Comparison of ENCODE assay signal across 13 mouse cellular contexts in the genomic region with DNA sequence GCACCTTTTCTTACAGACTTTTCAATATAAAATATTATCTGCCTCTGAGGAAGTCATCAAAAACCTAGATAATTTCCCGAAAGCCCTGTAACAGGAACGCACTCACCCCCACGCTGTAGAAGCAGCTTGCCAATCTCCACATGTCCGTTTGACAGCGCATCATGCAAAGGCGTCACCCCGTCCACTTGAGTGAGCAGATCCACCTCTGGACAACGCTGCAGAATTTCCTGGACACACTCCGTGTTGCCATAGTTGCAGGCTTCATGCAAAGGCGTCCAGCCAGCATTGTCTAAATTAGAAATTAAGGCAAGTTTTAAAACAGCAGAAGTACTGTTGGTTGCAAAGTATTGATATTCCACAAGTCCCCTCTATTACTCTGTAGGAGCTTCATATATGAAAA.
DNase-seq lines count a peak whose midpoint lies in the region; ATAC-seq lines count a peak whose summit lies in the region.
"Had no signal": no experiment of that assay in that cellular context is flagged by ENCODE, and none has a peak within 500 bp of the region (broad histone marks: within the 10 kb centered on the region; RNA-seq: fewer than 3 reads in every experiment).

No protein-coding gene starts in this region.

- H3K27ac ChIP-seq in neural tube, embryonic 11.5 days (ENCODE audit: low read depth, low read length) = no peak overlapping the region
- H3K27ac ChIP-seq in neural tube, embryonic 15.5 days (replicated peaks) = no peak overlapping the region
- no peak overlapping the region; the same call in 1 of the 2 replicates for H3K27ac ChIP-seq in hindbrain, embryonic 15.5 days (replicated peaks)
- H3K27ac ChIP-seq: embryonic facial prominence, embryonic 13.5 days; limb, embryonic 15.5 days; neural tube, embryonic 13.5 days had no signal

- DNase-seq in cerebellum, postnatal 25 days = peak; percentile 15 to 16
- DNase-seq in neural tube, embryonic 11.5 days (ENCODE audit: low spot score) = peak; percentile 17
- DNase-seq in retina, postnatal 1 day = peak; percentile 78
- DNase-seq in kidney, adult 11 months = no peak
- DNase-seq in yolk sac, embryonic 10.5 days (ENCODE audit: low spot score) = no peak

- H3K4me2 ChIP-seq in neural tube, embryonic 11.5 days (ENCODE audit: low read depth) = no peak overlapping the region
- H3K4me2 ChIP-seq in neural tube, embryonic 15.5 days = no peak overlapping the region
- H3K4me2 ChIP-seq in hindbrain, embryonic 15.5 days = peak overlapping the region; percentile 21; the same call in 1 of the 2 replicates
- H3K4me2 ChIP-seq: embryonic facial prominence, embryonic 13.5 days; limb, embryonic 15.5 days; neural tube, embryonic 13.5 days had no signal

- no peaks in the 10 kb centered on the region for H3K27me3 ChIP-seq in neural tube, embryonic 11.5 days (ENCODE audit: control insufficient read depth, insufficient read depth, low read length)
- no peaks in the 10 kb centered on the region for H3K27me3 ChIP-seq in neural tube, embryonic 15.5 days (replicated peaks)
- H3K27me3 ChIP-seq in hindbrain, embryonic 15.5 days = no peaks in the 10 kb centered on the region
- H3K27me3 ChIP-seq: embryonic facial prominence, embryonic 13.5 days; limb, embryonic 15.5 days; neural tube, embryonic 13.5 days had no signal

- no peaks in the 10 kb centered on the region for H3K9me3 ChIP-seq in neural tube, embryonic 11.5 days (ENCODE audit: control insufficient read depth, low read length)
- H3K9me3 ChIP-seq in neural tube, embryonic 15.5 days (replicated peaks) = no peaks in the 10 kb centered on the region
- H3K9me3 ChIP-seq in hindbrain, embryonic 15.5 days = no peaks in the 10 kb centered on the region
- H3K9me3 ChIP-seq: embryonic facial prominence, embryonic 13.5 days; G1E; limb, embryonic 15.5 days; neural tube, embryonic 13.5 days had no signal

- H3K9ac ChIP-seq in neural tube, embryonic 11.5 days (ENCODE audit: low read length) = no peak overlapping the region
- no peak overlapping the region for H3K9ac ChIP-seq in neural tube, embryonic 15.5 days (replicated peaks)
- no peak overlapping the region for H3K9ac ChIP-seq in hindbrain, embryonic 15.5 days
- H3K9ac ChIP-seq: embryonic facial prominence, embryonic 13.5 days; limb, embryonic 15.5 days; neural tube, embryonic 13.5 days had no signal

- no peak for ATAC-seq in cerebellum, adult (ENCODE audit: insufficient number of reproducible peaks, low FRiP score, low TSS enrichment)
- 0 out of 2 replicates have a peak, but pooled peaks have one; percentile 12 for ATAC-seq in neural tube, embryonic 11.5 days (ENCODE audit: insufficient read depth, low FRiP score, low TSS enrichment)
- ATAC-seq in neural tube, embryonic 15.5 days (ENCODE audit: low FRiP score) = no peak
- ATAC-seq in hindbrain, embryonic 15.5 days (ENCODE audit: low FRiP score, low read depth) = peak; percentile 68; the same call in 1 of the 2 replicates
- ATAC-seq: activated CD4-positive, CD25-positive, alpha-beta regulatory T cell, adult 4 months had no signal

- no peaks in the 10 kb centered on the region for H3K36me3 ChIP-seq in neural tube, embryonic 11.5 days (ENCODE audit: control insufficient read depth, insufficient read depth, low read length)
- H3K36me3 ChIP-seq in neural tube, embryonic 15.5 days = 0 out of 2 replicates have a peak, but pooled peaks cover 2% of the 10 kb centered on the region
- no peaks in the 10 kb centered on the region for H3K36me3 ChIP-seq in hindbrain, embryonic 15.5 days
- H3K36me3 ChIP-seq: limb, embryonic 15.5 days; neural tube, embryonic 13.5 days had no signal

- no peak overlapping the region for H3K4me3 ChIP-seq in neural tube, embryonic 11.5 days (ENCODE audit: low read depth, low read length)
- no peak overlapping the region for H3K4me3 ChIP-seq in neural tube, embryonic 15.5 days (replicated peaks)
- no peak overlapping the region; the same call in 1 of the 2 replicates for H3K4me3 ChIP-seq in hindbrain, embryonic 15.5 days
- H3K4me3 ChIP-seq: embryonic facial prominence, embryonic 13.5 days; limb, embryonic 15.5 days; neural tube, embryonic 13.5 days had no signal

- WGBS in neural tube, embryonic 11.5 days = 84% methylated on average over 10 of the region's 10 CpGs
- WGBS in neural tube, embryonic 15.5 days = 70% methylated on average over 10 of the region's 10 CpGs
- 46% methylated on average over 10 of the region's 10 CpGs for WGBS in hindbrain, embryonic 15.5 days

- no peaks in the 10 kb centered on the region for H3K4me1 ChIP-seq in neural tube, embryonic 11.5 days (ENCODE audit: control insufficient read depth, insufficient read depth, low read length)
- peaks cover 5% of the 10 kb centered on the region for H3K4me1 ChIP-seq in neural tube, embryonic 15.5 days
- H3K4me1 ChIP-seq in hindbrain, embryonic 15.5 days (replicated peaks) = peaks cover 8% of the 10 kb centered on the region; the same call in 1 of the 2 replicates
- H3K4me1 ChIP-seq: embryonic facial prominence, embryonic 13.5 days; limb, embryonic 15.5 days had no signal

Comparison
In these comparisons a context has a peak if more than half of its experiments do, and no peak if none do; other contexts are left out.
1. ATAC-seq: peak in neural tube, embryonic 11.5 days (single experiment) and hindbrain, embryonic 15.5 days (single experiment); none in cerebellum, adult (single experiment) and neural tube, embryonic 15.5 days (single experiment).
2. DNase-seq: peak in cerebellum, postnatal 25 days (2 of 2), neural tube, embryonic 11.5 days (single experiment) and retina, postnatal 1 day (single experiment); none in kidney, adult 11 months (single experiment) and yolk sac, embryonic 10.5 days (single experiment).